Comparison of ENCODE assay signal across 15 mouse cellular contexts in the genomic region with DNA sequence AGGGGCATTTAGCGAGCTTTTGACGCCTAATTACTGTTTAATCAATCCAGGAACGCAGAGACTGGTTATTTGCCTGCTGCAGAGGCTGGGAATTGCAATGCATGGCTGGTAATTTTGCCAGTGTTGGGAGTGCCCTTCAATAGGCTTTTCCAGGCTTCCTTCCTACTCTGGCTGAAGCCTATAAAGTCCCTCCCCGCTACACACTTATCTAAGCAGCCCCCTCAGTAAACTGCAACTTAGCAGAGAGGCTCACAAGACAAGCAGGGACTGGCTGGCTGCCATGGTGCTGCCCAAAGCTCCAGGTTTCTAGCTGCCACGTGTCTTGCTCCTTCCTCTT. TPM values are rescaled to one million over a fixed set of nuclear protein-coding genes. Genes with fewer than 3 reads are reported as not detected.
DNase-seq lines count a peak whose midpoint lies in the region; ATAC-seq and TF ChIP-seq lines count a peak whose summit lies in the region.
"Had no signal": no experiment of that assay in that cellular context is flagged by ENCODE, and none has a peak within 500 bp of the region (broad histone marks: within the 10 kb centered on the region; RNA-seq: fewer than 3 reads in every experiment).

No protein-coding gene starts in this region.

- no peak for TF ChIP-seq EP300 in stomach, postnatal 0 days (optimal IDR thresholded peaks at IDR 0.05)

- intact Hi-C loops in gastrocnemius, postnatal 14 days (cut with DNase I; ENCODE audit: low total_unique reads), result no loop called here

- 0 out of 2 replicates have a peak overlapping the region, but pooled peaks have one; percentile 25 for H3K4me2 ChIP-seq in heart, embryonic 15.5 days
- H3K4me2 ChIP-seq in forebrain, embryonic 15.5 days (replicated peaks), result no peak overlapping the region
- no peak overlapping the region for H3K4me2 ChIP-seq in stomach, postnatal 0 days (replicated peaks; ENCODE audit: low read depth)
- H3K4me2 ChIP-seq: hindbrain, embryonic 15.5 days had no signal

- no peak overlapping the region for H3K9ac ChIP-seq in heart, embryonic 15.5 days
- H3K9ac ChIP-seq in forebrain, embryonic 15.5 days (replicated peaks), result no peak overlapping the region
- H3K9ac ChIP-seq in stomach, postnatal 0 days (ENCODE audit: low read length), result no peak overlapping the region
- H3K9ac ChIP-seq: hindbrain, embryonic 15.5 days; kidney, embryonic 15.5 days had no signal

- ATAC-seq in heart, embryonic 15.5 days (replicated peaks; ENCODE audit: insufficient number of reproducible peaks, insufficient read depth, low FRiP score, low read depth), result no peak
- peak; percentile 90 for ATAC-seq in forebrain, embryonic 15.5 days (replicated peaks)
- ATAC-seq in stomach, postnatal 0 days (ENCODE audit: low FRiP score, low TSS enrichment), result no peak
- ATAC-seq: Patski had no signal

- H3K9me3 ChIP-seq in heart, embryonic 15.5 days (replicated peaks), result no peaks in the 10 kb centered on the region
- H3K9me3 ChIP-seq in forebrain, embryonic 15.5 days, result no peaks in the 10 kb centered on the region
- H3K9me3 ChIP-seq in stomach, postnatal 0 days (ENCODE audit: control insufficient read depth, low read length), result no peaks in the 10 kb centered on the region
- H3K9me3 ChIP-seq: hindbrain, embryonic 15.5 days; kidney, embryonic 15.5 days had no signal

- H3K27ac ChIP-seq in heart, embryonic 15.5 days, result peak overlapping the region; percentile 27
- peak overlapping the region; percentile 59 for H3K27ac ChIP-seq in forebrain, embryonic 15.5 days (replicated peaks)
- H3K27ac ChIP-seq in stomach, postnatal 0 days (replicated peaks), result peak overlapping the region; percentile 56
- H3K27ac ChIP-seq: hindbrain, embryonic 15.5 days; kidney, embryonic 15.5 days had no signal

- no peaks in the 10 kb centered on the region for H3K27me3 ChIP-seq in heart, embryonic 15.5 days
- no peaks in the 10 kb centered on the region for H3K27me3 ChIP-seq in forebrain, embryonic 15.5 days
- H3K27me3 ChIP-seq in stomach, postnatal 0 days (ENCODE audit: control insufficient read depth, insufficient read depth, low read length), result no peaks in the 10 kb centered on the region
- H3K27me3 ChIP-seq: hindbrain, embryonic 15.5 days; kidney, embryonic 15.5 days; Patski had no signal

- DNase-seq in heart, adult 9 months (ENCODE audit: low spot score in 2 of 2), result no peak
- DNase-seq in right cerebral cortex, postnatal 10 days (ENCODE audit: low spot score in 2 of 2), result peak; percentile 35 to 42
- no peak for DNase-seq in right cerebral cortex, adult 18-20 months
- peak; percentile 41 for DNase-seq in stomach, postnatal 0 days (ENCODE audit: low spot score)
- DNase-seq in gastrocnemius, adult 18-20 months (ENCODE audit: low spot score), result no peak
- no peak for DNase-seq in gastrocnemius, postnatal 14 days
- DNase-seq: gastrocnemius, postnatal 36 days; layer of hippocampus, adult 9-11 months; spleen, adult 18-20 months; thymus, postnatal 36 days had no signal

- WGBS in heart, embryonic 15.5 days, result 24% methylated on average over 5 of the region's 5 CpGs
- WGBS in forebrain, embryonic 15.5 days, result 7% methylated on average over 5 of the region's 5 CpGs
- WGBS in stomach, postnatal 0 days, result 27% methylated on average over 5 of the region's 5 CpGs

- no peak for TF ChIP-seq CTCF in stomach, postnatal 0 days (IDR thresholded peaks at IDR 0.05; ENCODE audit: low read depth)

- peaks cover 22% of the 10 kb centered on the region for H3K4me1 ChIP-seq in heart, embryonic 15.5 days (replicated peaks)
- peaks cover 23% of the 10 kb centered on the region for H3K4me1 ChIP-seq in forebrain, embryonic 15.5 days
- no peaks in the 10 kb centered on the region for H3K4me1 ChIP-seq in stomach, postnatal 0 days (replicated peaks; ENCODE audit: control insufficient read depth, insufficient read depth)

- no peak overlapping the region for H3K4me3 ChIP-seq in heart, embryonic 15.5 days
- no peak overlapping the region for H3K4me3 ChIP-seq in forebrain, embryonic 15.5 days
- no peak overlapping the region for H3K4me3 ChIP-seq in stomach, postnatal 0 days (ENCODE audit: low read depth, low read length)
- H3K4me3 ChIP-seq: hindbrain, embryonic 15.5 days; kidney, embryonic 15.5 days had no signal

- H3K36me3 ChIP-seq in heart, embryonic 15.5 days, result no peaks in the 10 kb centered on the region
- no peaks in the 10 kb centered on the region for H3K36me3 ChIP-seq in forebrain, embryonic 15.5 days
- H3K36me3 ChIP-seq in stomach, postnatal 0 days (ENCODE audit: control insufficient read depth, insufficient read depth, low read length), result no peaks in the 10 kb centered on the region
- H3K36me3 ChIP-seq: hindbrain, embryonic 15.5 days; kidney, embryonic 15.5 days had no signal

RNA-seq across cellular contexts. Expression of gene Tex2, which starts 26.1 kb away (rescaled TPM):
- 12.0 and 12.7 TPM in 2 replicates for polyA plus RNA-seq in heart, embryonic 15.5 days (2015; fragmentation: Nextera tagmentation; extraction: Ambion mirVana)
- polyA plus RNA-seq in forebrain, embryonic 15.5 days (2015; fragmentation: Nextera tagmentation; extraction: Ambion mirVana), result 14.0 and 15.2 TPM in 2 replicates
- 11.6 and 12.1 TPM in 2 replicates for polyA plus RNA-seq in stomach, postnatal 0 days (2015; fragmentation: Nextera tagmentation; extraction: Ambion mirVana)
- total RNA-seq in gastrocnemius, adult 18-20 months (2021), result 10 to 100 TPM; 64.8 to 69.4 TPM
- total RNA-seq in gastrocnemius, postnatal 14 days (2021), result 10 to 100 TPM; 25.2 to 26.5 TPM

Comparison
In these comparisons a context has a peak if more than half of its experiments do, and no peak if none do; other contexts are left out.
1. DNase-seq: peak in right cerebral cortex, postnatal 10 days (2 of 2) and stomach, postnatal 0 days (single experiment); none in heart, adult 9 months (0 of 2), right cerebral cortex, adult 18-20 months (single experiment), gastrocnemius, adult 18-20 months (single experiment) and gastrocnemius, postnatal 14 days (single experiment).
2. Peak in every context shown above with its lines, with median percentiles within 50 percentile points of each other: H3K27ac ChIP-seq.